Mouse (Mus musculus) embryonic facial prominence, embryonic 14.5 days (tissue): ENCODE measurements at regions not wholly inside any gene's neighbourhood (a gene's known extent, or its start where the extent isn't known, plus 50 kb on each side); places are given as distances from the start of the nearest gene placed in this dataset.

ENCODE experiments used
- ATAC-seq: fragments of 200-750 bp; cut with Nextera tagmentation; 2 replicates; pipeline ENCODE4 v1.8.0; 2017; ENCODE audit warnings: low read depth, moderate number of reproducible peaks, moderate TSS enrichment
- DNase-seq: peaks from one replicate; pipeline ENCODE4 v3.0.0-alpha.2; 2015; ENCODE audit warnings: low spot score
- H3K27ac ChIP-seq: fragments of 300-500 bp; sonication (generic); replicated peaks from 2 replicates; pipeline ENCODE4 v1.5.1; 2014; ENCODE audit warnings: low read depth, mild to moderate bottlenecking, low read length, moderate library complexity
- H3K27me3 ChIP-seq: fragments of 300-500 bp; sonication (generic); replicated peaks from 2 replicates; pipeline ENCODE4 v1.6.1; 2014; ENCODE audit warnings: low read length; ENCODE audit not compliant: control insufficient read depth, insufficient read depth
- H3K36me3 ChIP-seq: fragments of 300-500 bp; sonication (generic); 2 replicates; pipeline ENCODE4 v1.6.1; 2014; ENCODE audit warnings: low read length, mixed read lengths; ENCODE audit not compliant: control insufficient read depth, insufficient read depth
- H3K4me1 ChIP-seq: fragments of 300-500 bp; sonication (generic); 2 replicates; pipeline ENCODE4 v1.6.1; 2014; ENCODE audit warnings: antibody characterized with exemption, low read length; ENCODE audit not compliant: control insufficient read depth, insufficient read depth
- H3K4me2 ChIP-seq: fragments of 300-500 bp; sonication (generic); 2 replicates; pipeline ENCODE4 v1.6.1; 2014; ENCODE audit warnings: low read depth, mild to moderate bottlenecking, low read length, moderate library complexity, mixed read lengths
- H3K4me3 ChIP-seq: fragments of 300-500 bp; sonication (generic); 2 replicates; pipeline ENCODE4 v1.5.1; 2014; ENCODE audit warnings: low read depth, mild to moderate bottlenecking, low read length
- H3K9ac ChIP-seq: fragments of 300-500 bp; sonication (generic); 2 replicates; pipeline ENCODE4 v1.6.1; 2014; ENCODE audit warnings: low read depth, mild to moderate bottlenecking, low read length, moderate library complexity, mixed read lengths
- H3K9me3 ChIP-seq: fragments of 300-500 bp; sonication (generic); 2 replicates; pipeline ENCODE4 v1.6.1; 2016; ENCODE audit warnings: low read length; ENCODE audit not compliant: control insufficient read depth
- WGBS: fragments of 180-500 bp; shearing (Covaris S2); extraction: QIAGEN DNeasy Blood & Tissue Kit; methylation state at CpG from one replicate; pipeline ENCODE4 v1.1.7; 2014; 5-methylcytosine and 5-hydroxymethylcytosine counted together

- no peaks in the 10 kb centered on the region for H3K4me1 ChIP-seq
- no peak overlapping the region for H3K9ac ChIP-seq
- no peaks in the 10 kb centered on the region for H3K36me3 ChIP-seq
- WGBS: 76% methylated on average over 2 of the region's 2 CpGs
- no peak overlapping the region for H3K4me3 ChIP-seq
- no peaks in the 10 kb centered on the region for H3K9me3 ChIP-seq
- DNase-seq: no peak
- H3K27ac ChIP-seq: no peak overlapping the region
- H3K27me3 ChIP-seq: no peaks in the 10 kb centered on the region
- no peak for ATAC-seq
- H3K4me2 ChIP-seq: no peak overlapping the region
Measured at GRCm38 (mm10) chr12:45946918-45947317, 871.8 kb downstream of the Nova1 start.

GRCm38 (mm10) chr12:45944464-45944863 lies 870.0 kb upstream of the Stxbp6 start:
- H3K4me3 ChIP-seq: no peak overlapping the region
- no peaks in the 10 kb centered on the region for H3K27me3 ChIP-seq
- no peak overlapping the region for H3K4me2 ChIP-seq
- H3K4me1 ChIP-seq: no peaks in the 10 kb centered on the region
- H3K9me3 ChIP-seq: no peaks in the 10 kb centered on the region
- H3K36me3 ChIP-seq: no peaks in the 10 kb centered on the region
- H3K9ac ChIP-seq: no peak overlapping the region
- ATAC-seq: no peak
- H3K27ac ChIP-seq: no peak overlapping the region
- DNase-seq: no peak
- WGBS: 56% methylated on average over 2 of the region's 2 CpGs

GRCm38 (mm10) chr12:45942402-45942801 lies 867.9 kb upstream of the Stxbp6 start:
- H3K4me1 ChIP-seq: no peaks in the 10 kb centered on the region
- H3K4me2 ChIP-seq: no peak overlapping the region
- H3K27ac ChIP-seq: no peak overlapping the region
- ATAC-seq: no peak
- WGBS: 59% methylated on average over 1 of the region's 1 CpGs
- DNase-seq: no peak
- H3K4me3 ChIP-seq: no peak overlapping the region
- no peaks in the 10 kb centered on the region for H3K9me3 ChIP-seq
- H3K27me3 ChIP-seq: no peaks in the 10 kb centered on the region
- H3K9ac ChIP-seq: no peak overlapping the region
- H3K36me3 ChIP-seq: no peaks in the 10 kb centered on the region

GRCm38 (mm10) chr12:45933388-45933787 lies 858.9 kb upstream of the Stxbp6 start:
- Histone ChIP-seq H3K9me3 (no peaks in the 10 kb centered on the region), H3K4me3 (no peak overlapping the region), H3K4me1 (no peaks in the 10 kb centered on the region), H3K9ac (no peak overlapping the region), H3K36me3 (no peaks in the 10 kb centered on the region), H3K27ac (no peak overlapping the region), H3K27me3 (no peaks in the 10 kb centered on the region), H3K4me2 (no peak overlapping the region)
- 77% methylated on average over 2 of the region's 2 CpGs for WGBS
- no peak for ATAC-seq
- no peak for DNase-seq

- H3K27ac ChIP-seq: no peak overlapping the region
- WGBS: 83% methylated on average over 4 of the region's 4 CpGs
- H3K9ac ChIP-seq: no peak overlapping the region
- H3K4me1 ChIP-seq: no peaks in the 10 kb centered on the region
- ATAC-seq: no peak
- no peaks in the 10 kb centered on the region for H3K36me3 ChIP-seq
- no peak for DNase-seq
- no peak overlapping the region for H3K4me2 ChIP-seq
- no peaks in the 10 kb centered on the region for H3K27me3 ChIP-seq
- H3K9me3 ChIP-seq: no peaks in the 10 kb centered on the region
- H3K4me3 ChIP-seq: no peak overlapping the region
Measured at GRCm38 (mm10) chr12:45932251-45932650, 857.7 kb upstream of the Stxbp6 start.

GRCm38 (mm10) chr12:45929760-45930150 lies 855.2 kb upstream of the Stxbp6 start:
- H3K9ac ChIP-seq: no peak overlapping the region
- WGBS: 33% methylated on average over 3 of the region's 3 CpGs
- H3K9me3 ChIP-seq: no peaks in the 10 kb centered on the region
- H3K4me3 ChIP-seq: no peak overlapping the region
- no peak overlapping the region for H3K27ac ChIP-seq
- no peaks in the 10 kb centered on the region for H3K4me1 ChIP-seq
- H3K36me3 ChIP-seq: no peaks in the 10 kb centered on the region
- no peak for ATAC-seq
- no peak overlapping the region for H3K4me2 ChIP-seq
- no peaks in the 10 kb centered on the region for H3K27me3 ChIP-seq
- peak; percentile 65 for DNase-seq

- ATAC-seq: no peak
- WGBS: 79% methylated on average over 7 of the region's 7 CpGs
- no peak for DNase-seq
- Histone ChIP-seq H3K27ac (no peak overlapping the region), H3K4me1 (no peaks in the 10 kb centered on the region), H3K9ac (no peak overlapping the region), H3K27me3 (no peaks in the 10 kb centered on the region), H3K4me2 (no peak overlapping the region), H3K4me3 (no peak overlapping the region), H3K36me3 (no peaks in the 10 kb centered on the region), H3K9me3 (no peaks in the 10 kb centered on the region)
Measured at GRCm38 (mm10) chr12:45929001-45929759, 854.7 kb upstream of the Stxbp6 start.
